In the genomic region with DNA sequence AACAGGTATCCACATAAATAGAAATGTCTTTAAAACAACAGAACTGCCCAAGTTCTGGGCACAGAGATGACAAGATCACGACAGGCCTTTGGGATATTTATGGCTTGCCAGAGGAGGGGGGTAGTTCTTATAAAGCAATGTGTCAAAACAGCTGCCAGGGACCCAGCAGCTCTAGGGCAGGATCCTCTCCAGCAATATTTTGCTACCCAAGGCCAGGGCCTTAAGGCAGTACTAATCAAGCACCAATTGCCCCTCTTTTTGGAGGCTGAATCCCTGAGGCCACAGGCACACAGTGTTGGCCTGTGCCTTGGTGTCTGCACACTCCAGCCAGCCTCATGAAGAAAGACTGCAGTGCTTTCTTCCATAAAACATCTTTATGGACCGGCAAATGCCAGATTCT, we compare ENCODE assay signal across 16 mouse cellular contexts.
DNase-seq lines count a peak whose midpoint lies in the region; ATAC-seq lines count a peak whose summit lies in the region.
"Had no signal": no experiment of that assay in that cellular context is flagged by ENCODE, and none has a peak within 500 bp of the region (broad histone marks: within the 10 kb centered on the region; RNA-seq: fewer than 3 reads in every experiment).

No protein-coding gene starts in this region.

- peak; percentile 41 to 69 for DNase-seq in adrenal gland, adult (ENCODE audit: inconsistent age in 2 of 2, low spot score in 1 of 2)
- DNase-seq in adrenal gland, adult 18-20 months (ENCODE audit: low spot score in 2 of 2), result no peak
- DNase-seq in adrenal gland, adult 8-10 months, result peak; percentile 21
- peak; percentile 80 for DNase-seq in adrenal gland, postnatal 14 days
- DNase-seq in spleen, postnatal 36 days (ENCODE audit: low spot score in 2 of 2), result no peak
- DNase-seq: B cell, adult 2 months; cerebellum, adult 11 months; cerebellum, adult 18-20 months; cerebellum, adult 8-10 months; cerebellum, adult 9-11 months; cerebellum, postnatal 14 days; cerebellum, postnatal 36 days; embryo, embryonic 11 days had no signal

- ATAC-seq in CD4-positive, CD25-positive, alpha-beta regulatory T cell, adult 4 months, result no peak
- ATAC-seq: forebrain, embryonic 14.5 days; forebrain, embryonic 16.5 days had no signal

Comparison
In these comparisons a context has a peak if more than half of its experiments do, and no peak if none do; other contexts are left out.
1. DNase-seq: peak in adrenal gland, adult (2 of 2), adrenal gland, adult 8-10 months (single experiment) and adrenal gland, postnatal 14 days (single experiment); none in adrenal gland, adult 18-20 months (0 of 2) and spleen, postnatal 36 days (0 of 2).